Comparison of ENCODE assay signal across 21 mouse cellular contexts in genomic region chr9:74876328-74876727, GRCm38 (mm10). TPM values are rescaled to one million over a fixed set of nuclear protein-coding genes. Genes with fewer than 3 reads are reported as not detected.
A peak's percentile ranks its signal among the peaks of the same experiment; 100 is the strongest.
DNase-seq lines count a peak whose midpoint lies in the region; TF ChIP-seq lines count a peak whose summit lies in the region.
"Had no signal": no experiment of that assay in that cellular context is flagged by ENCODE, and none has a peak within 500 bp of the region (broad histone marks: within the 10 kb centered on the region; RNA-seq: fewer than 3 reads in every experiment).

No protein-coding gene starts in this region.

- H3K4me3 ChIP-seq in layer of hippocampus, adult 2 months: no peak overlapping the region
- H3K4me3 ChIP-seq: heart, embryonic 12.5 days; limb, embryonic 13.5 days; lung, embryonic 15.5 days; megakaryocyte, embryonic 14.5 days; neural tube, embryonic 12.5 days had no signal

- no peak overlapping the region for H3K27ac ChIP-seq in layer of hippocampus, adult 2 months
- H3K27ac ChIP-seq: limb, embryonic 13.5 days; lung, embryonic 15.5 days; neural tube, embryonic 12.5 days had no signal

- intact Hi-C loops in left cerebral cortex, postnatal 14 days (cut with DNase I): no loop called here

- TF ChIP-seq CTCF in layer of hippocampus, adult 2 months (conservative IDR thresholded peaks at IDR 0.05): peak; percentile 44

- peak; percentile 24 for DNase-seq in embryo, embryonic 10.5 days (ENCODE audit: low spot score)
- DNase-seq in embryo, embryonic 10 days (ENCODE audit: low spot score): no peak
- DNase-seq in layer of hippocampus, adult 2 months (ENCODE audit: low spot score in 2 of 2): no peak
- no peak for DNase-seq in layer of hippocampus, postnatal 36 days
- DNase-seq in A20 (ENCODE audit: low read depth, low spot score) (peak; percentile 15), ZHBTc4 (ENCODE audit: low read depth, low spot score) (peak; percentile 71)
- no peak for DNase-seq in left cerebral cortex, postnatal 14 days (ENCODE audit: low spot score in 2 of 2)
- DNase-seq in spleen, postnatal 10 days (ENCODE audit: low spot score in 2 of 2): no peak
- DNase-seq: adrenal gland, adult 2 months; cerebellum, adult 11-12 months; cerebellum, postnatal 25 days; kidney, adult 9 months; right cerebral cortex, postnatal 14 days; thymus, postnatal 14 days had no signal

RNA-seq across cellular contexts. Expression of gene Onecut1, which starts 14.6 kb away (rescaled TPM):
- 1 to 10 TPM in 1 of 2 experiments, under 1 TPM in 1; 0.92 to 1.3 TPM for total RNA-seq in layer of hippocampus, adult 2 months (2021)
- total RNA-seq in layer of hippocampus, postnatal 36 days (2021): 1 to 10 TPM in 1 of 2 experiments, under 1 TPM in 1; 0.35 to 1.1 TPM
- under 1 TPM in 1 of 2 experiments, not detected in 1; 0.08 TPM for total RNA-seq in left cerebral cortex, postnatal 14 days (2021)
- total RNA-seq: gastrocnemius, adult 18-20 months; heart, postnatal 25 days had no signal

Comparison
In these comparisons a context has a peak if more than half of its experiments do, and no peak if none do; other contexts are left out.
1. DNase-seq: peak in embryo, embryonic 10.5 days (single experiment), A20 (single experiment) and ZHBTc4 (single experiment); none in embryo, embryonic 10 days (single experiment), layer of hippocampus, adult 2 months (0 of 2), layer of hippocampus, postnatal 36 days (0 of 2), left cerebral cortex, postnatal 14 days (0 of 2) and spleen, postnatal 10 days (0 of 2).